Mouse (Mus musculus) layer of hippocampus, adult 9-10 months (tissue): ENCODE measurements around the gene Rere.
"Not testable (repeated sequence)": the region's sequence is repeated elsewhere in the genome, so short reads cannot be mapped to it uniquely, and the experiment has no call there.

ENCODE experiments used
- DNase-seq: peaks from one replicate; pipeline ENCODE4 v3.0.0; 2022; ENCODE audit warnings: low spot score

Rere gene

GRCm38 (mm10) chr4:150465759-150466158 is 184.3 kb downstream of the Rere start:
- peak; percentile 69 for DNase-seq

- no peak for DNase-seq
These were observed 187.8 kb downstream of the Rere start for GRCm38 (mm10) chr4:150469274-150469673.

- no peak for DNase-seq
These were observed 189.4 kb downstream of the Rere start for GRCm38 (mm10) chr4:150470674-150471328.

GRCm38 (mm10) chr4:150472751-150473436 is 191.4 kb downstream of the Rere start:
- no peak for DNase-seq

GRCm38 (mm10) chr4:150473437-150474070 is 192.1 kb downstream of the Rere start:
- no peak for DNase-seq

GRCm38 (mm10) chr4:150474086-150474485 is 192.6 kb downstream of the Rere start:
- no peak for DNase-seq

- DNase-seq: no peak
These were observed 194.8 kb downstream of the Rere start for GRCm38 (mm10) chr4:150476258-150476657.

GRCm38 (mm10) chr4:150478006-150478405 is 196.6 kb downstream of the Rere start:
- DNase-seq: no peak

GRCm38 (mm10) chr4:150483081-150483480 is 201.6 kb downstream of the Rere start:
- not testable (repeated sequence) for DNase-seq

- DNase-seq: no peak
These were observed 204.7 kb downstream of the Rere start for GRCm38 (mm10) chr4:150486097-150486496.

- no peak for DNase-seq
These were observed 205.7 kb downstream of the Rere start for GRCm38 (mm10) chr4:150487109-150487508.

- DNase-seq: peak; percentile 79
These were observed 206.8 kb downstream of the Rere start for GRCm38 (mm10) chr4:150488096-150488748.

- DNase-seq: no peak
These were observed 207.3 kb downstream of the Rere start for GRCm38 (mm10) chr4:150488767-150489166.

GRCm38 (mm10) chr4:150490050-150490449 is 208.6 kb downstream of the Rere start:
- DNase-seq: no peak

- DNase-seq: no peak
These were observed 210.3 kb downstream of the Rere start for GRCm38 (mm10) chr4:150491710-150492109.

GRCm38 (mm10) chr4:150493258-150493937 is 212.0 kb downstream of the Rere start:
- DNase-seq: no peak

- DNase-seq: not testable (repeated sequence)
These were observed 212.5 kb downstream of the Rere start for GRCm38 (mm10) chr4:150493938-150494330.

GRCm38 (mm10) chr4:150495568-150495967 is 214.1 kb downstream of the Rere start:
- DNase-seq: no peak

- DNase-seq: no peak
These were observed 223.0 kb downstream of the Rere start for GRCm38 (mm10) chr4:150504304-150505021.

GRCm38 (mm10) chr4:150509026-150509712 is 227.7 kb downstream of the Rere start:
- no peak for DNase-seq

- no peak for DNase-seq
These were observed 228.6 kb downstream of the Rere start for GRCm38 (mm10) chr4:150510036-150510435.
